Mouse (Mus musculus): Measurements from ENCODE around the gene Slc44a4. TPM values are rescaled to one million over a fixed set of nuclear protein-coding genes. Genes with fewer than 3 reads are reported as not detected.

Slc44a4 gene
- 0.08 and 0.25 TPM in 2 replicates for polyA plus RNA-seq (2015; fragmentation: Nextera tagmentation; extraction: Ambion mirVana)

DNA sequence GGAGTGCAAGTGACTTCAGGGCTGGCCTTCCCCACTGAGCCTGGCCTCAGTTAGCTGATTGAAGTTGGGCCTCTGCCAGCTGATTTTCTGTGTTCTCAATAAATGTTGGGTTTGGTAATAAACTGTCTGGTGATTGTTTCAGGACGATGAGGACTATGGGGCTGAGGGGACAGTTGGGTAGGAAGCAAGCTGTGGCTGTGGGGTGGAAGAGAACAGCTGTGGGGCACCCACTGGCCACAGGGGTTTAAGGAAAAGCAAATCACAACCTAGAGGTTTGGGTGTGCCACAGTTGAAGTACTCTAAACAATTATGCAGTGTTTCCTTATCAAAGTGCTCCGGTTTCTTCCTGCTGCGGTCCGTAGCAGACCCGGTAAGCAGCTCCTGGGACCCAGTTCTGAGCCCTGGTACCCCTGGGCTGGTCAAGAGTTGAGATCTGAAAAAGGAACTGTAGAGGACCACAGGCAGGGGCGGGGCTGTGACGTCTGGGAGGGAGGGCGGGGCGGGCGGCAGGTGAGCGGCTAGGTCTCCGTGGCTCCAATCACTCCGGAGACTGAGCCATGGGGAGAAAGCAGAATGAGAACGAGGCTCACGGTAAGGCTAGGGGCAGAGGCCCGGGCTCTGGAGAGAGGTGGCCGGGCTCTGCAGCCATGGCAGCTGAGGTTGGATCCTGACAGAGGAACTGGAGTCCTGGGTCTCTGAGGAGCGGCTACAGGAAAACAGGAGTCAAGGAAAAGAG, at the start of gene Slc44a4:
Gene Slc44a4, plus strand, starts transcription at position 537 of the 736 bp plus-strand sequence.

GRCm38 (mm10) chr17:34879336-34879879, 34.9 kb upstream of the Slc44a4 start, which contains the start of gene Zbtb12:
Gene Zbtb12 (plus strand): TSS chr17:34879483.

DNA sequence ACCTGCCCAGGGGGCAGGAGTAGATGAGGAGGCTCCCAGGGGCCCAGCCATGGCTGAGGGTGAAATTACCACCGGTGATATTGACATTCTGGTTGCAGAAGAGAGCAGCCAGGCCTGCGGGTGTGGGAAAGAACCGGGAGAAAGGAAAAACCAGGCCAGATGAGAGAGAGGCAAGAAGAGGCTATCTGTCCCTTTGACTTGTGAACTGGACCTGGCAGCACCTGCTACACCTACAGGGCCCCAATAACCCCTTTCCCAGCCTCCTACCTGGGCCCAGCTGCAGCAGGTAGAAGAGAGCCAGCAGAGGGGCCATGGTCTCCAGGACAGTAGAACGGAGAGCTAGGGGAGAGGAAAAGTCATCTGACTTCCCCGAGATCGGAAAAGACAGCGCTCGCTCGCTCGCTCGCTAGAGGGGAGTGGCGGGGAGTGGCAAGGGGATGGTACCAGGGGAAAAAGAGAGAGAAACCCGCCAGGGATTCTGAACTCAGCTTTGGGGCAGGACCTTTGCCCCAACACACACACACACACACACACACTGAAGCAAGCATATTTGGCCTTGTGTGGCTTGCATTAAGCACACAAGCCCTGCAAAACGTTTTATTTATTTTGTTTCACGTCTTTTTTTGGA, 32.5 kb upstream of the Slc44a4 start, which contains the start of gene Gm20547:
Gene Gm20547, minus strand, starts transcription at position 360 of the 628 bp plus-strand sequence.

DNA sequence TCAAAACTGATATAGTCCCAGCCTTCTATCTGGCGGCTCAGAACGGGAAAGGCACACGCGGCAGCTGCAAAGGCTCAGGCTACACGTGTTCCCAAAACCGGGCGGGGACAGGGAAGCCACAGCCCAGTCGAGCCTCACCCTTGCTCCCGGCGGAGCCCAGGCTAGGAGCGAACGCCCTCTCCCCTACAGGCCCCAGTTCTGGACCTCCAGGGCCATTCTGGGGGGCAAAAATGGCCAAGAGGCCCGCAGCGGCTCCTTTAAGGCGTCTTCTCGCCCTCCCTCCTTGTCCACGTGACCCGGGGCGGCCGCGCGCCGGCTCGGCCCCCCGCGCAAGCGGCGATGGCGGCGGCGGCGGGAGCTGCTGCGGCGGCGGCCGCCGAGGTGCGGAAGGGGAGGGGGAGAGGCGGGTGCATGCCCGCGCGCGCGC, 16.1 kb upstream of the Slc44a4 start, which contains the start of the genes C2 and Ehmt2:
Gene C2, minus strand, starts transcription at position 106 of the 427 bp plus-strand sequence.
Gene Ehmt2, plus strand, starts transcription at position 310 of the 427 bp plus-strand sequence.

GRCm38 (mm10) chr17:34931061-34931734, 16.9 kb downstream of the Slc44a4 start, which contains the start of gene Neu1:
Gene Neu1 (plus strand): TSS chr17:34931253.

GRCm38 (mm10) chr17:34959130-34959778, 45.0 kb downstream of the Slc44a4 start, which contains the start of gene Hspa1b:
Gene Hspa1b (minus strand): TSS chr17:34959238.

GRCm38 (mm10) chr17:34969822-34970221, 55.6 kb downstream of the Slc44a4 start, which contains the start of gene Gm20481:
Gene Gm20481 (plus strand): TSS chr17:34969912.

GRCm38 (mm10) chr17:34972069-34972749, 57.9 kb downstream of the Slc44a4 start, which contains the start of the genes Hspa1a and Hspa1l:
Gene Hspa1a (minus strand): TSS chr17:34972156.
Gene Hspa1l (plus strand): TSS chr17:34972703.

Other genes starting within 250 kb of the Slc44a4 start
- gene Tnxb, start 243.9 kb upstream of the Slc44a4 start, polyA plus RNA-seq (2015; fragmentation: Nextera tagmentation; extraction: Ambion mirVana): 2.2 and 3.9 TPM in 2 replicates
- 2.7 and 2.8 TPM in 2 replicates for gene C4b, start 170.6 kb upstream of the Slc44a4 start, polyA plus RNA-seq (2015; fragmentation: Nextera tagmentation; extraction: Ambion mirVana)
- gene Cyp21a1, start 109.9 kb upstream of the Slc44a4 start, polyA plus RNA-seq (2015; fragmentation: Nextera tagmentation; extraction: Ambion mirVana): not detected in 2 replicates
- gene Stk19, start 77.5 kb upstream of the Slc44a4 start, polyA plus RNA-seq (2015; fragmentation: Nextera tagmentation; extraction: Ambion mirVana): 33.1 and 34.3 TPM in 2 replicates
- gene Dxo, start 77.4 kb upstream of the Slc44a4 start, polyA plus RNA-seq (2015; fragmentation: Nextera tagmentation; extraction: Ambion mirVana): 32.9 and 33.7 TPM in 2 replicates
- gene Skiv2l, start 64.3 kb upstream of the Slc44a4 start, polyA plus RNA-seq (2015; fragmentation: Nextera tagmentation; extraction: Ambion mirVana): 22.8 and 27.9 TPM in 2 replicates
- 49.8 and 51.5 TPM in 2 replicates for gene Nelfe, start 64.1 kb upstream of the Slc44a4 start, polyA plus RNA-seq (2015; fragmentation: Nextera tagmentation; extraction: Ambion mirVana)
- gene Cfb, start 51.9 kb upstream of the Slc44a4 start, polyA plus RNA-seq (2015; fragmentation: Nextera tagmentation; extraction: Ambion mirVana): 5.7 and 8.3 TPM in 2 replicates
- 0.99 and 1.2 TPM in 2 replicates for gene Zbtb12, start 35.0 kb upstream of the Slc44a4 start, polyA plus RNA-seq (2015; fragmentation: Nextera tagmentation; extraction: Ambion mirVana)
- not detected in 2 replicates for gene Gm20547, start 32.4 kb upstream of the Slc44a4 start, polyA plus RNA-seq (2015; fragmentation: Nextera tagmentation; extraction: Ambion mirVana)
- 7.5 and 11.8 TPM in 2 replicates for gene C2, start 16.2 kb upstream of the Slc44a4 start, polyA plus RNA-seq (2015; fragmentation: Nextera tagmentation; extraction: Ambion mirVana)
- 26.6 and 32.9 TPM in 2 replicates for gene Ehmt2, start 16.0 kb upstream of the Slc44a4 start, polyA plus RNA-seq (2015; fragmentation: Nextera tagmentation; extraction: Ambion mirVana)
- 15.6 and 21.0 TPM in 2 replicates for gene Neu1, start 16.8 kb downstream of the Slc44a4 start, polyA plus RNA-seq (2015; fragmentation: Nextera tagmentation; extraction: Ambion mirVana)
- 0.13 and 0.32 TPM in 2 replicates for gene Hspa1b, start 44.8 kb downstream of the Slc44a4 start, polyA plus RNA-seq (2015; fragmentation: Nextera tagmentation; extraction: Ambion mirVana)
- gene Gm20481, start 55.4 kb downstream of the Slc44a4 start, polyA plus RNA-seq (2015; fragmentation: Nextera tagmentation; extraction: Ambion mirVana): not detected in 2 replicates
- 1.7 and 1.8 TPM in 2 replicates for gene Hspa1a, start 57.7 kb downstream of the Slc44a4 start, polyA plus RNA-seq (2015; fragmentation: Nextera tagmentation; extraction: Ambion mirVana)
- 0.23 and 0.30 TPM in 2 replicates for gene Hspa1l, start 58.2 kb downstream of the Slc44a4 start, polyA plus RNA-seq (2015; fragmentation: Nextera tagmentation; extraction: Ambion mirVana)
- 138 and 160 TPM in 2 replicates for gene Lsm2, start 67.4 kb downstream of the Slc44a4 start, polyA plus RNA-seq (2015; fragmentation: Nextera tagmentation; extraction: Ambion mirVana)
- 104 and 108 TPM in 2 replicates for gene Vars, start 86.5 kb downstream of the Slc44a4 start, polyA plus RNA-seq (2015; fragmentation: Nextera tagmentation; extraction: Ambion mirVana)
- 0.40 and 0.49 TPM in 2 replicates for gene Vwa7, start 102.1 kb downstream of the Slc44a4 start, polyA plus RNA-seq (2015; fragmentation: Nextera tagmentation; extraction: Ambion mirVana)
- 19.7 and 23.0 TPM in 2 replicates for gene Sapcd1, start 113.5 kb downstream of the Slc44a4 start, polyA plus RNA-seq (2015; fragmentation: Nextera tagmentation; extraction: Ambion mirVana)
- 6.9 and 8.1 TPM in 2 replicates for gene Msh5, start 132.3 kb downstream of the Slc44a4 start, polyA plus RNA-seq (2015; fragmentation: Nextera tagmentation; extraction: Ambion mirVana)
- gene Clic1, start 135.5 kb downstream of the Slc44a4 start, polyA plus RNA-seq (2015; fragmentation: Nextera tagmentation; extraction: Ambion mirVana): 245 and 258 TPM in 2 replicates
- gene Ddah2, start 144.6 kb downstream of the Slc44a4 start, polyA plus RNA-seq (2015; fragmentation: Nextera tagmentation; extraction: Ambion mirVana): 52.0 and 69.5 TPM in 2 replicates
- 0.17 TPM in 1 of 2 replicates, not detected in the other for gene Ly6g6c, start 150.9 kb downstream of the Slc44a4 start, polyA plus RNA-seq (2015; fragmentation: Nextera tagmentation; extraction: Ambion mirVana)
- gene Mpig6b, start 151.7 kb downstream of the Slc44a4 start, polyA plus RNA-seq (2015; fragmentation: Nextera tagmentation; extraction: Ambion mirVana): 2.5 and 3.1 TPM in 2 replicates
- 0.23 and 0.47 TPM in 2 replicates for gene Ly6g6e, start 162.4 kb downstream of the Slc44a4 start, polyA plus RNA-seq (2015; fragmentation: Nextera tagmentation; extraction: Ambion mirVana)
- 1.2 and 2.1 TPM in 2 replicates for gene Ly6g6d, start 163.6 kb downstream of the Slc44a4 start, polyA plus RNA-seq (2015; fragmentation: Nextera tagmentation; extraction: Ambion mirVana)
- gene Ly6g6f, start 171.1 kb downstream of the Slc44a4 start, polyA plus RNA-seq (2015; fragmentation: Nextera tagmentation; extraction: Ambion mirVana): 1.4 and 2.2 TPM in 2 replicates
- 101 and 108 TPM in 2 replicates for gene Abhd16a, start 174.8 kb downstream of the Slc44a4 start, polyA plus RNA-seq (2015; fragmentation: Nextera tagmentation; extraction: Ambion mirVana)
- gene Ly6g5c, start 193.8 kb downstream of the Slc44a4 start, polyA plus RNA-seq (2015; fragmentation: Nextera tagmentation; extraction: Ambion mirVana): not detected in 2 replicates
- 0.81 and 1.3 TPM in 2 replicates for gene Ly6g5b, start 201.0 kb downstream of the Slc44a4 start, polyA plus RNA-seq (2015; fragmentation: Nextera tagmentation; extraction: Ambion mirVana)
- gene Gpank1, start 207.0 kb downstream of the Slc44a4 start, polyA plus RNA-seq (2015; fragmentation: Nextera tagmentation; extraction: Ambion mirVana): 19.0 and 20.3 TPM in 2 replicates
- 191 and 199 TPM in 2 replicates for gene Csnk2b, start 207.6 kb downstream of the Slc44a4 start, polyA plus RNA-seq (2015; fragmentation: Nextera tagmentation; extraction: Ambion mirVana)
- 6.7 and 8.1 TPM in 2 replicates for gene D17H6S53E, start 211.9 kb downstream of the Slc44a4 start, polyA plus RNA-seq (2015; fragmentation: Nextera tagmentation; extraction: Ambion mirVana)
- gene Apom, start 217.6 kb downstream of the Slc44a4 start, polyA plus RNA-seq (2015; fragmentation: Nextera tagmentation; extraction: Ambion mirVana): 0.17 and 0.64 TPM in 2 replicates
- gene Bag6, start 220.7 kb downstream of the Slc44a4 start, polyA plus RNA-seq (2015; fragmentation: Nextera tagmentation; extraction: Ambion mirVana): 31.2 and 32.4 TPM in 2 replicates